Mouse (Mus musculus) bone marrow, adult 2 months (tissue): Measurements from ENCODE around the gene Zfr. TPM values are rescaled to one million over a fixed set of nuclear protein-coding genes. Genes with fewer than 3 reads are reported as not detected.
"Not testable (repeated sequence)": the region's sequence is repeated elsewhere in the genome, so short reads cannot be mapped to it uniquely, and the experiment has no call there.

Experiments
- H3K27ac ChIP-seq: fragments of 200-500 bp; 2 replicates; pipeline ENCODE4 v1.5.1; 2012; ENCODE audit warnings: low read depth, mild to moderate bottlenecking, control low read depth, inconsistent platforms, low read length; ENCODE audit not compliant: control insufficient read depth, poor library complexity, insufficient read depth
- H3K4me1 ChIP-seq: fragments of 200-500 bp; 2 replicates; pipeline ENCODE4 v1.6.1; 2011; ENCODE audit warnings: low read length; ENCODE audit not compliant: control insufficient read depth, insufficient read depth
- H3K4me3 ChIP-seq: fragments of 200-500 bp; replicated peaks from 2 replicates; pipeline ENCODE3; 2011; ENCODE audit warnings: mild to moderate bottlenecking, low read depth, low read length, control low read depth; ENCODE audit not compliant: control insufficient read depth
- CTCF ChIP-seq: fragments of 200-500 bp; IDR thresholded peaks from 2 replicates; pipeline ENCODE4 v1.5.1; 2011; ENCODE audit warnings: low read length, control low read depth; ENCODE audit not compliant: control insufficient read depth, insufficient read depth
- POLR2A ChIP-seq: fragments of 200-500 bp; IDR thresholded peaks from 2 replicates; pipeline ENCODE4 v1.6.1; 2011; ENCODE audit warnings: low read depth, mild to moderate bottlenecking, control low read depth, low read length, borderline replicate concordance; ENCODE audit not compliant: control insufficient read depth
- WGBS: fragments of 180-500 bp; shearing (Covaris S2); methylation state at CpG from one replicate; pipeline ENCODE4 v1.1.7; 2018; 5-methylcytosine and 5-hydroxymethylcytosine counted together
- polyA plus RNA-seq: library from polyadenylated mRNA; stranded (reverse); fragments of >200 nt; gene quantifications from 2 replicates; pipeline ENCODE4 v1.2.4, GENCODE M21; 2011; ENCODE audit warnings: low replicate concordance; ENCODE audit not compliant: missing spikeins, insufficient read depth, insufficient read length

The Zfr gene
- polyA plus RNA-seq, 1 experiment, result 57.5 TPM

DNA sequence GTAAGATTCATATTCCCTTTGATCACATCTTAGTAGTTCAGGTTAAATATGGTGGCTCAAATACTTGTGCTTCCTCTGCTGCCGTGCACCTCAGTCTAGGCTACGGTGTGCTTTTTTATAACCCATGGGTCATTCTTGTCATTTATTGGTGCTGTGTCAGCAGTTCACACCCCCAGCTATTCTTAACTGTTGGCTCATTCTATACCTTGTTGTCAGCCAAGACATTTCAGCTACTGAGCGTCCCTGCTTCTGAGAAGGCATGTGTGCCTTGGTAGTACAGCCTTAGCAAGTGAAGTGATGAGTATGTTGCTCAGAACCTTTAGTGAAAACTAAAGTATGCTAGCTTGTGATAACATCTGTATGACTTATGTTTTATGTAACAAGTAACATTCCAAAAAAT, 17.7 kb downstream of the Zfr start:
- Histone ChIP-seq H3K4me1 (no peaks in the 10 kb centered on the region), H3K4me3 (no peak overlapping the region), H3K27ac (no peak overlapping the region)
- 77% methylated on average over 3 of the region's 3 CpGs for WGBS
- TF ChIP-seq POLR2A, result no peak

DNA sequence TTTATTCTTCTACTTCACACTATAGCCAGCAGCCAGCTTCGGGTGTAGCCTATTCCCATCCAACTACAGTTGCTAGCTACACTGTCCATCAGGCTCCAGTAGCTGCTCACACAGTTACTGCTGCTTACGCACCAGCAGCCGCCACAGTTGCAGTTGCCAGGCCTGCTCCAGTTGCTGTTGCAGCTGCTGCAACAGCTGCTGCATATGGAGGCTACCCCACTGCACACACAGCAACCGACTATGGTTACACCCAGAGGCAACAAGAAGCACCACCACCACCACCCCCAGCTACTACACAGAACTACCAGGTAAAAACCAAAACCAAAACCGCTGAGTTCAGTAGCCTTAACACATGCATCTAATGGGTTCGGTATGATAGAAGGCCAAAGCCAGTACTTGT, 18.7 kb downstream of the Zfr start:
- 72% methylated on average over 6 of the region's 6 CpGs for WGBS
- no peak for TF ChIP-seq CTCF
- TF ChIP-seq POLR2A, result no peak
- no peaks in the 10 kb centered on the region for H3K4me1 ChIP-seq
- H3K27ac ChIP-seq, result no peak overlapping the region
- H3K4me3 ChIP-seq, result no peak overlapping the region

DNA sequence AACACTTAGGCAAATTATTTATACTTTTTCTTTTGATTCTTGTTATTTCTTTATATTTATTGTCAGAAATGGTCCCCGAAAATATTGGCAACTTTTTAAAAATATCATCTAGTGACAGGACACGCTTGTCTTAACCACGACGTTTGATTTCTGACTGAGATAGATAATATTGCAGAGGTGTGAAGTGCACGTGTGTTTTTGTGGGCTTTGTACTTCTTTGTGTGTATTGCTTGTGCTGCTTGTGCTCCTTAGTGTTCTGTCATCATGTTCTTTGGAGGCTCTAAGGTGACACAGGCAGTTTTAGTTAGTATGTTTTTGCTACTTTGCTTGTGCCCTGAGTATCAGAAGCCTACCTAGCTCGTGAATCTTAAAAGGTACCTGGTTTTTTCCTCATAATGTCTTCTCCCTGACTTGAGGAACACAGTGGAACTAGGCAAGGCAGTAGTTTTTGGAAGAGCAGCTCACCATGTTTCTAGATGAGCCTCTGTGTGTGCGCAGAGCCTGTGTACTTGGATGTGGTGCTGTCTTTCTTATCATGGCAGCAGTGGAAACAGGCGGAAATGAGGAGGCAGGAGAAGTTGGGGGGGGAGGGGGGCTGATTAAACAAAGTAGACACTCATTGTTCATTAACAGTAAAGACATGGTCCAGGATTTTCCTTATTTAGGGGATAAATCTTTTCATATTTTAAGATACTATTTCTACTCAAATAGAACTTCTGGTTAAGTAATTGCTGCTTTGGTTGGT, 23.5 kb downstream of the Zfr start:
- no peaks in the 10 kb centered on the region for H3K4me1 ChIP-seq
- TF ChIP-seq CTCF (no peak), POLR2A (no peak)
- no peak overlapping the region for H3K27ac ChIP-seq
- 72% methylated on average over 8 of the region's 8 CpGs for WGBS
- H3K4me3 ChIP-seq, result no peak overlapping the region

DNA sequence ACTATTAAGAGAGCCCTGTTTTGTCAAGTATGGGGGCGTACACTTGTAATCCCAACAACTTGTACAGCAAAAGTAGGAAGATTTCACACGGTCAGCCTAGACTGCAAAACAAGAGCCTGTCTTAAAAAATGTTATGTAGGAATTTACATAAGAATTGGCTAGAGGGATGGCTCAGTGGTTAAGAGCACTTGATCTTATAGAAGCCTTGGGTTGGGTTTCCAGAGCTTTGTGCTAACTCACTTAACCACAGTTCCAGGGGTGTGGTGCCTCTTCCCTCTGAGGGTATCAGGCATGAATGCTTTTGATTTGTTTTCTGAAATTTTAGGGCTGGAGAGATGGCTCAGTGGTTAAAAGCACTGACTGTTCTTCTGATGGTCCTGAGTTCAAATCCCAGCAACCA, 29.8 kb downstream of the Zfr start:
- Histone ChIP-seq H3K27ac (no peak overlapping the region), H3K4me1 (no peaks in the 10 kb centered on the region), H3K4me3 (no peak overlapping the region)
- 86% methylated on average over 2 of the region's 2 CpGs for WGBS
- TF ChIP-seq POLR2A (no peak), CTCF (no peak)

DNA sequence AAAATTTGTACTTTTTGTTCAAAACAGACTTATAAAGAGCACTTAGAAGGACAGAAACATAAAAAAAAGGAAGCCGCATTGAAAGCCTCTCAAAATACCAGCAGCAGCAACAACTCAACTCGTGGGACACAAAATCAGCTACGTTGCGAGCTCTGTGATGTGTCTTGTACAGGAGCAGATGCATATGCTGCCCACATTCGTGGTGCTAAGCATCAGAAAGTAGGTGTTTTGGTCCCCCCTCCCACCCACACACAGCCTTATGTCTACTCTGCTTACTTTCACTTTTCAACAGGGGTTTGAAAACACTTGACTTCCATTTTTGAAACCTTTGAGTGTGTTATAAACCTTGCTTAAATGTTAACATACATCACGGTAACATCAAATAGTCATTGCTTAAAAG, 31.9 kb downstream of the Zfr start:
- WGBS, result 91% methylated on average over 6 of the region's 6 CpGs

DNA sequence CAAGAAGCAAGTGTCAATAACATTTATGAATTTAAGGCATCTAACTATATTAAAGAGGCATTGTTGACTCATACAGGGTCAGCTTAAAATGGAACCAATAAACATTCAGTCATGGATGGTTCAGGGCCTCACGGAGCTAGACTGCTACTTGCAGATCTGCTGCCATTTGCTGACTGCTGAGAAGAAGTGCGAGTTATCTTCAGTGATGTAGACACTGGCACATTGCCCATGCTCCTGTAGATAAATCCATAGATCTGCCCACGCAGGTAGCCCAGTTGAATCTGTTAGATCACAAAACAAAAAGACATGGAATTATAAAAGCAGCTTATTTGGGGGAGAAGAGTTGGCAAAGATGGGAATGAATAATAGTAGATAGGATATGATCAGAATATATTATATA, 36.1 kb downstream of the Zfr start:
- Histone ChIP-seq H3K4me3 (no peak overlapping the region), H3K4me1 (no peaks in the 10 kb centered on the region), H3K27ac (no peak overlapping the region)
- no peak for TF ChIP-seq POLR2A
- TF ChIP-seq CTCF, result no peak
- 81% methylated on average over 3 of the region's 3 CpGs for WGBS

More for the DNA sequence above, 31.9 kb downstream of the Zfr start:
- no peaks in the 10 kb centered on the region for H3K4me1 ChIP-seq
- no peak overlapping the region for H3K27ac ChIP-seq
- H3K4me3 ChIP-seq, result no peak overlapping the region
- TF ChIP-seq POLR2A, result no peak
- TF ChIP-seq CTCF, result no peak

DNA sequence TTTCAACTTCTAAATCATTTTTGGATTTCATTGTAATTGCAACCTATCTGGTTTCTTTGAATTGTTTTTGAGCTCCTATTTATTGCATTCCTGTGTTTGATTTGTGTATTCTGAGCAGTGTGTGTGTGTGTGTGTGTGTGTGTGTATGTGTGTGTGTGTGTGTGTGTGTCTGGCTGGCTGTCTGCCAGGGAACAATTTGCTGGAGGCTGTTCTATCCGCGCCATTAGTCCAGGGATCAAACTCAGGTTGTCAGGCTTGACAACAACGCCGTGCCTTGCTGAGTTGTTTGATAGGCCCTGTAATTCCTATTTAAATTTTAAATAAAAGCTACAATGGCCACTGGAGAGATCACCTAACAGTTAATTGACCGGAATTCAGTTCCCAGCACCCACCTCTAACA, 60.5 kb downstream of the Zfr start:
- H3K4me3 ChIP-seq, result no peak overlapping the region
- no peak overlapping the region for H3K27ac ChIP-seq
- TF ChIP-seq POLR2A, result no peak
- TF ChIP-seq CTCF, result no peak
- no peaks in the 10 kb centered on the region for H3K4me1 ChIP-seq
- WGBS, result 90% methylated on average over 5 of the region's 5 CpGs

DNA sequence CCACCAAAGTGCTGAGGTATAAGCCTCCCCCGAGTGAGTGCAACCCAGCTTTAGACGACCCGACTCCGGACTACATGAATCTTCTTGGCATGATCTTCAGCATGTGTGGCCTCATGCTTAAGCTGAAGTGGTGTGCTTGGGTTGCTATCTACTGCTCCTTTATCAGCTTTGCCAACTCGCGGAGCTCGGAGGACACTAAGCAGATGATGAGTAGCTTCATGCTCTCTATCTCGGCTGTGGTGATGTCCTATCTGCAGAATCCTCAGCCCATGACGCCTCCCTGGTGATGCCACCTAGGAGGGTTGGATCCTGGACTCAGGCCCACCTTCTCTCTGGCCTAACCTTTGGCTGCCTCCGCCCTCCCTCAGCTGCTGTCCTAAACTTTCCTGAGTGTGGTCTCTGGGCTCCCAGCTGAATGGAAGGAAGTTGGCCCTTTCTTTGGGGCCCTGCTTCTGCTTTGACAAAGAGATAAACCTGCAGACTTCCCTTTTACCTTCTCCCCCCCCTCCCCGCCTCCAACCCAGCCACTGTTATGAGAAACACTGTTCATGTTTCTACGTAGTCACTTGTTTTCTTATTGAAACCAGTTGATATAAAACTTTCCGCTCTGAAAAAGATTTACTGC, 63.7 kb downstream of the Zfr start:
- WGBS, result 44% methylated on average over 13 of the region's 13 CpGs
- H3K4me1 ChIP-seq, H3K4me3 ChIP-seq, H3K27ac ChIP-seq: not testable (repeated sequence)

DNA sequence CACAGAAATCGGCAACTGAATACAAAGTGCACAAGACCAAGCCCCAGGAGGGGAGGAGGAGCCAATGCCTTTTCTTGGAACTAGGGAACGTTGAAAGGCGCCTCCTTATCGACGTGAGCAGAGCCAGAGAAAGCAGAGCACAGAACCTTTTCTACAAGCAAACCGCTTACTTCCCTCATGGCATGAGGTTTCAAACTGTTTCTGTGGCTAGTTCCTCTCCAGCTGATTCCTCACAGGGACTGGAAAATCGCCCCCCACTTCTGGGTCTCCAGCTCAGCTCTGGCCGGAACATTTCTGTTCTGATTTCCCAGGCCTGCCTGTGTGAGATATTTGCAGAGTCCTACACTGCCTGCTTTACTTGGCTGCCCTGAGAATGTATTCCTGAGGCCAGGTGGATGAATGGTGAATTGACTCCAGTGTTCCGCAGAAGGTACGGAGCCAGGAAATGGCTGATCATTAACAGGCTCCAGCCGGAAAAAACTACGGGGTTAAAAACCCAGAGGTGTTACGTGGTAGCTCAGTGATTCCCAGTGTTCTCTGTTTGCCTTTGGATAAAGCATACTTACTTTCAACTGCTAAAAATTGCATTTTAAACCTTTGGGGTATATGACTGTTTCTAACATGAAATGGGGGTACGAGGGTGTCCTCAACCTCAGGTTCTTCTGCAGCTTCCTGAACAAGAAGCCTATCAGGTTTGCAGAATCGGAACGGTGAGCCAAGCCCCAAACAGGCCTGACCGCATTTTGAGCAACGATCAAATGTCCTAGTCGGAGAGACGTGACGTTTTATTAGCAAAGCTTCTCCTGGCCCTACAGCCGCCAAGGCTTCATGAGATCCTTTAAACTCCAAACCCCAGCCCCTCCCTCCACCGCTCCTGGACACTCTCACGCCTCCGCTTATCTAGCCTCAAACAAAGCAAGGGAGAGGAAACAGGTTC, 76.5 kb downstream of the Zfr start:
- TF ChIP-seq CTCF (no peak), POLR2A (no peak)
- no peak overlapping the region for H3K27ac ChIP-seq
- H3K4me1 ChIP-seq, result peaks cover 2% of the 10 kb centered on the region; the same call in 1 of the 2 replicates
- 5% methylated on average over 25 of the region's 25 CpGs for WGBS
- H3K4me3 ChIP-seq, result no peak overlapping the region
